Mouse (Mus musculus) G1E (cell line): Measurements from ENCODE around the gene Frmpd4.

Experiments
- CTCF ChIP-seq: IDR thresholded peaks from 2 replicates; pipeline ENCODE4 v1.5.1; 2012; ENCODE audit warnings: low read depth, low read length, inconsistent platforms, mixed read lengths
- GATA1 ChIP-seq: IDR thresholded peaks from 2 replicates; pipeline ENCODE4 v1.6.1; 2012; ENCODE audit warnings: borderline replicate concordance, low read length, inconsistent platforms, mixed read lengths

DNA sequence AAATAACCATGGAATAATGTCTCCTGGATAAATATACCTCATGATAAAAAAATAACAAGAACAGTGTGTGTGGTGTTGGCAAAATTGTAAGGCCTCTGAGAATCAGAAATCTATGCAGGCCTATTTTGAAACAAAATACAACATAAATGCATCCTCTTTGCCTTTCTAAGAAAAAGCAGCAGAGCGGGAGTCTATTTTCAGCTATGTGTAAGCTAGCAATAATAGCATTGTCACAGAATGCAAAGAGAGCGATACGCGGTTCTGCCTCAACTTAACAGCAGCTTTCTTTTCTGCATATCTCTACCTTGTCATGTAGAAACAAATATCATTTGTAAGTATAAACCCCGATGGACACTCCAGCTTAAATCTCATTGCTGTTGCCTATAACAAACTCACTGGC is 768.5 kb downstream of the Frmpd4 start:
- TF ChIP-seq CTCF (no peak), GATA1 (no peak)
